Mouse (Mus musculus): ENCODE results near the gene Rab4b. TPM values are rescaled to one million over a fixed set of nuclear protein-coding genes. Genes with fewer than 3 reads are reported as not detected.

Rab4b gene
- total RNA-seq, 1 experiment from 2014 or later, result 39.5 TPM

DNA sequence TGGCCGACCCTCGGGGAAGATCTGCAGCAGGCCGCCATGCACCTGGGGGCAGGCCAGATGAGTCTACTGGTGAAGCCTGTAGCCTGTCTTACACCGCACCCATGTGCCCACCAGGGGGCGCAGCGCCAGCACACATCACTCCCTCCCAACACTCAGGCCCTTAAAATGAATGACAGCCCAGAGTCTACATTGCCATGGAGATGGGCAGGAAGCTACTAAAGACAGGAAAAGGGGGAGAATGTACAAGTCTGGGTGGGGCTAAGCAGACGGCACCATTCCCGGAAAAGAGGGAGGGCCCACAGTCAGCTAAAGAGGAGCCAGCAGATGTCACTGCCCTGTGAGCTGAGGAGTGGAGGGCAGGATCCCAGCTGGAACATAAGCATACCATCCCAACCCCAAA is 18.8 kb downstream of the Rab4b start:
- DNase-seq, result peak; percentile 94

DNA sequence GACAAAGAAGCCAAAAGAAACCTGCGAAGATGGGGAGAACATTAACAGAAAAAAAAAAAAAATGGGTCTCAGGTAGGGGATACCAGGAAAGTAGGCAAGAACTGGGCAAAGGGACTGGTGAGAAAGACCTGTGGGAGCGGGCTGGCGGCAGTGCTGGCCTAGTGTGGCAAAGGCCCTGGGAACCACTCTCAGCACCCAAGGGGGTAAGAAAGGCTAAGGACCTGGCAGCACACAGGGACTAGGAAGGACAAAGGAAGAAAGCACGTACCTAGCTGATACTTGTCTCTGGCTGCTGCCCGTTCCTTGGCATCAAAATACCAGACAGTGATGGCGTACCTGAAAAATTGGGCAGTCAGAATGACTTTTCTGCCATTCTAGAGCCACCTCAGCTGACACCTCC is 19.4 kb downstream of the Rab4b start:
- peak; percentile 52 for DNase-seq

DNA sequence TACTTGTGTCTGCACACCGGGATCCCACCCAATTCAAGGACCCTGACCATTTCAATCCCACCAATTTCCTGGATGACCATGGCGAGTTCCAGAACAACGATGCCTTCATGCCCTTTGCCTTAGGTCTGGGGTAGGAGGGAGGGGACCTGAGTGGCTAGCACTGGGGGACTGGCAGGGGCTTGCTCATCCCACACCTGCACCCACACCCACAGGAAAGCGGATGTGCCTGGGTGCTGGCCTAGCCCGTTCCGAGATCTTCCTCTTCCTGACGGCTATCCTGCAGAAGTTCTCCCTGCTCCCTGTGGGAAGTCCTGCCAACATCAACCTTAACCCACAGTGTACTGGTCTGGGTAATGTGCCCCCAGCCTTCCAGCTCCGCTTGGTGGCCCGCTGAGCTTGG is 20.5 kb downstream of the Rab4b start:
- DNase-seq, result no peak

DNA sequence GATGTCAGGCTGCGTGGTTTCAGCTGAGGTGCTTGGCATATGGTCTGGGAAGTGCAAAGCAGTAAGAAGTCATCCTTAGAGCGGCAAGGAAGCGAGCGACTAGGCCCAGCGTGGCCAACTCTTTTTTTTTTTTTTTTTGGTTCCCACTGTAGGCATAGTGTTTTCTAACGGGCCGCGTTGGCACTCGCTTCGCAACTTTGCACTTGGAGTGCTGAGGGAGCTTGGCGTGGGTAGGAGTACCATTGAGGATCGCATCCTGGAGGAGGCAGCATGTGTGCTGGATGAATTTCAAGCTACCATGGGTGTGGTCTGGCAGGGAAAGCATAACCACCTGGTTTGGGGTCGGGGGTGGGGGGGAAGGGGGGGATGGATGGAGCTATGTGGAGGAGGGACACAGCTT is 22.7 kb downstream of the Rab4b start:
- DNase-seq, result no peak

DNA sequence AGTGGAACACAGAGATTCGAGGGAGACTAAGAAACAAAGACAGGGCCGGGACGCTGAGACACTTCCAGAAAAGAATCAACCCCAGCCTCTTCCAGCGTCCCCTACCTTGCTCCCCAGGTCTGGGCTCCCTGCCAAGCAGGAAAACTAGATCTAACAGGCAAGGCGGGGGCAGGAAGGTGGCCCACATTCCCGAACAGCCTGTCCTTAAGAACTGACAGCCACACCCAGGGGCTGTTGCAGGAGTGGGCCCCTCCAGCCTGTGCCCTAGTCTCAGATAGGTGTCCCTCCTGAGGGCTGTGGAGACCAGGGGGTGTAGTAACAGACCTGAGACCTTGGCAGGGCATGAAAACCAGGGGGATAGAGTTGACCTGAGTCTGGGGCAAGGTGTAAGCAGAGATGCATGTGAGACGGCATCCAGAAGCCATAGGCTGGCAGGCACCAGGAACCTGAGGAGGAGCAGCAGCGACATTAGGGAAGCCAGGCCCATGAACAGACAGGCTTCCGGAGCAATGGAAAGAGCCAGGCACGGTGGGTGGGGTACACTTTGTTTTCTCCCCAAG is 25.4 kb downstream of the Rab4b start, which contains the start of gene Cyp2t4:
Gene Cyp2t4, plus strand, starts transcription at position 510 of the 560 bp plus-strand sequence.
- DNase-seq, result peak; percentile 38

DNA sequence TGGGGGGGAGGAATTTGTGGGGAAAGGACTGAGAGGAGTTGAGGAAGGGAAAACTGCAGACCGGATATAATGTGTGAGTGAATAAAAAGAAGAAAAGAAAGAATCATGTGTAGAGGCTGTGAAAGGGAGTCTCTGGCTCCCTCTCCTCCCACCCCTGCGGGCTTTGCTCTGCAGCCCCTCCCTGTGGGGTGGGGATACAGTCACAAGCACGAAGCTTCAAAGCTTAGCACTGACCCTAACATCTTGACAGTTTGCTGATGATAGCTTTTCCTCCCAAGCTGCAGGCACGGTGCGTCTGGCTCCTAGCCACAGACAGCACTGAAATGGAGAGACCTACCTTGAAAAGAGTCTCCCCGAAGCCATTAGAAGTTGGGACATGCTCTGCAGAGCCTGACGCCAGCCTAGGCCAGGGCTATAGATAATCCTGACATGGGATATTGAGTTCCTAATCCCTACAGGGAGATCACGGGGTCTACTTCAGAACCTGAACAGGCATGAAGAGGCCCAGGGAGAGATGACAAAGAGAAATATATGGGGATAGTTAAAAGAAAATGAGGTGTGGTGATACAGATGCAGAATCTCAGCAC is 42.2 kb downstream of the Rab4b start:
- no peak for DNase-seq

DNA sequence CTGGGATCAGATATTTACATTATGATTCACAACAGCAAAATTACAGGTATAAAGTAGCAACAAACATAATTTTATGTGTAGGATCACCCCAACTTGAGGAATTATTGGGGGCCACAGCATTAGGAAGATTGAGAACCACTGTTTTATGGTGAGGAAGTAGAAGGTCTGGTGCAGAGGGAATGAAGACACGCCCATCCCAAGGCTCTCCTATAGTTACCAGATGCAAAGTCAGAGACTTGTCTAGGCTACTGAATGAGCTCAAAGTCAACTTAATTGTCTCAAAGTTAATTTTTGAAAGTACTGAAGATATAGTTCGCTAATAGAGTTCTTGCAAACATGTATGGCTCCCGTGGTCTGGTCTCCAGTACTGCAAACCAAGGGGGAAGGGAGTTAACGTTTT is 44.9 kb downstream of the Rab4b start:
- no peak for DNase-seq

DNA sequence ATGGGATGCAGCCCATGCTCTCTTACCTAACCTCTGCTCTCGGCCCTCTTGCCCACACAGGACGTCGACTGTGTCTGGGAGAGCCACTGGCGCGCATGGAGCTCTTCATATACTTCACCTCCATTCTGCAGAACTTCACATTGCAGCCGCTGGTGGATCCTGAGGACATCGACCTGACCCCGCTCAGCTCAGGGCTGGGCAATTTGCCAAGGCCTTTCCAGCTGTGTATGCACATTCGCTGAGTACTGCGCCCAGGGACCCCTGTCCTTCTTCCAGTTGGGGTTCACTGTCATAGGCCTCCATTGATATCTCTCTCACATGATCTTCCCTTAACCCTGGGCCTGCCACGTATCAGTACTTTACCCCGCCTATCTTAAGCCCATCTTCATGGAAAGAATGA is 45.5 kb downstream of the Rab4b start:
- peak; percentile 57 for DNase-seq

DNA sequence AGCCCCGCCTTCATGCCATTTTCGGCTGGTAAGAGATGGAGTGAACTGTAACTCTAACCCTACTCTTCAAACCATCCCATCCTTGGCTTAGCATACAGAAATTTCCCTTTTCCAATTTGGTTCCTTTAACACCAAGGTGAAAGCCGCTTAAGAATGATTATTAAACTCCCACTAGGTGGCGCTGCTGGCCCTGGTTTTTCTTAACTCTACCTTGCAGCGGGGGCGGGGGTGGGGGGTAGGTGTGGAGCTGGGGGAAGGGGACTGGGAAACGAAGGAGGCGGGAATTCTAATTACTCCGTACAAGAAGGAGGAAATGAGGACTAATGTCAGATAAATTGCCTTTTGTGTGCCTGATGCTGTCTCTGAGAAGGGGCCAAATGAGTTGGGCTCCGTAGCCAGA is 46.1 kb downstream of the Rab4b start:
- DNase-seq, result peak; percentile 74

DNA sequence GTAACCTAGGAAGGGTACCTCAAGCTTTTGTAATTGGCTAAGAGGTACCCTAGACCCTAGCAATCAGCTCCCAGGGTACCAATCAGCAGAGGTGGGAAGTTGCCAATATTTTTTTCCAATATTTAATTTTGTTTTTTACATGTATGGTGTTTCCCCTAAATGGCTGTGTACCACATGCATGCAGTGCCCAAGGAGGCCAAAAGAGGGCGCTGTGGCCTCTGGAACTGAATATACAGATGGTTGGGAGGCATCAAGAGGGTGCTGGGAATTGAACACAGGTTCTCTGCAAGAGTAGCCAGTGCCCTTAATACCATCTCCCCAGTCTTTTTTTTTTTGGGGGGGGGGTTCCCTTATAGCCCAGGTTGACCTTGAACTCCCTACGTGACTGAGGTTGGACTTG is 47.3 kb downstream of the Rab4b start:
- no peak for DNase-seq

DNA sequence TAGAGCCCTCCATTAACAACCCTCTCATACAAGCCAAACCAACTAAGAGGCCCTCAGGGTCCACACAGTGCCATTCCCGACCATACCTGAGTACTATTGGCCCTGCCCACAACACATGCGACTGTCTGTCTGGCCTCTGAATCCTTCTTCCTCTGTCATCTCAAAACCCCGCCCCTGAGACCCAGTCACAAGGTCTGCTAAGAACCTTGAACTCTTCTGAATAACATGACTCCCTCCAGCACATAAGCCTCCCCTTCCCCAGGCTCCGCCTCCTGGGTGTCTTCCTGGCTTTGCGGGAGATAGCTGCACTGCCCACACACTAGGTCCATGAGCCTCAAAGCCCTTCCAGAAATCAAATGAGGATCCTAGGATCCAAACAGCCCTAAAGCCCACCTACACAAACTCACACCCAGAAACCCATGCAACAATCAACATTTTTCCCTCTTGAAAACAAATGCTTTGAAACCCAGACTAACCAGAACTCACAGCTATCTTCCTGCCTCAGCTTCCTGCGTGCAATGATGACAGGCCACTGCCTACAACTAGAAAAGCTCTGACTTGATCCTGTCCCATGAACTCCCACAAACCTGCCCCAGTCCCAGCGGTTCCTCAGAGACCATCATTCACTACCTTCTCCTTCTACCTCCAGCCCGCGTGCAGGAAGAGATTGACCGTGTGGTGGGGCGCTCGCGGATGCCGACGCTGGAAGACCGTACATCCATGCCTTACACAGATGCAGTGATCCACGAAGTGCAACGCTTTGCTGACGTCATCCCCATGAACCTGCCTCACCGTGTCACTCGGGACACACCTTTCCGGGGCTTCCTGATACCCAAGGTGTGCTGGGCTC is 48.0 kb downstream of the Rab4b start:
- peak; percentile 29 for DNase-seq

DNA sequence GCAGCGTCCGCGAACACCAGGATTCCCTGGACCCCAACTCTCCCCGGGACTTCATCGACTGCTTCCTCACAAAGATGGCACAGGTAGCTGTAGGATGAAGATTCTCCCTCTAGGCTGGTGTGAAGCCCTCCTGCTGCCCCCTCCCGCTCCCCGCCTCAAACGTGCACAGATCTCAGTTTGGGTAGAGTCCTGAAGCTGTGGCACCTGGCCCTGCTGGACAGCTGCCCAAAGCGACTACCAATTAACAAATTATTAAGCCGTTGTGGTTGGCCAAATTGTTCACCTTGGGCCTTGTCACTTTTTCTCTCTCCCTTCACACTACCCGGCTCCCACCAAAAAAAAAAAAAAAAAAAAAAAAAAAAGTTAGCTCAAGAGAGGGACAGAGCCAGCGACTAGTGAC is 48.9 kb downstream of the Rab4b start:
- no peak for DNase-seq

DNA sequence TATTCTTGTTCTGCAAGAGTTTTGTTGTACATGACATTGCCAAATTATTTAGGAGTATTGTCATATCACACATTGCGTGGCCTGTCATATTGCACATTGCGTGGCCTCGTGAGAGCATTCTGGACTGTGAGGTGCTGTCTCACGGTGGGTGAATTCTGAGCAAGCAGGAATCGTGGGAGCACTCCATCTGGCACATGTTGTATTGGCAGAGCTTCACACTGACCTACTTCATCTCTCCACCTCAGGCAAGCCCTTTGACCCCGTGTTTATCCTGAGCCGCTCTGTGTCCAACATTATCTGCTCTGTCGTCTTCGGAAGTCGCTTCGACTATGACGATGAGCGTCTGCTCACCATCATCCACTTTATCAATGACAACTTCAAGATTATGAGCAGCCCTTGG is 49.8 kb downstream of the Rab4b start:
- no peak for DNase-seq

DNA sequence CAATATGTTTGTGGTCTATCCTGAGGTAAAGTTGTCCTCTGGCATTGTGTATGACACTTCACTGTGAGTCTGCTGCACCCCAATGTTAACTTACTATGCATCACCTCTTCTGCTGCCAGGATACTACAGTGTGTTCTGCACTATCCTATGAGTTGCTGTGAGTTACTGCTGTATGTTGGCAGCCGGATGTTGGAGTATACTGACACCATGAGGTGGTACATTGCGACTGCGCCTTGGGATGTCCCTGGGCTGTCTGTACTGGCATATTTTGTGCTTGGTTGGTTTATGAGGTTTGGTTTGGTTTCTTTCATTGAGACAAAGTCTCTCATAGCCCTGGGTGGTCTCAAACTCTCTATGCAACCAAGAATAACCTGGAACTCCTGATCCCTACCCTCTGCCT is 50.5 kb downstream of the Rab4b start:
- peak; percentile 71 for DNase-seq

DNA sequence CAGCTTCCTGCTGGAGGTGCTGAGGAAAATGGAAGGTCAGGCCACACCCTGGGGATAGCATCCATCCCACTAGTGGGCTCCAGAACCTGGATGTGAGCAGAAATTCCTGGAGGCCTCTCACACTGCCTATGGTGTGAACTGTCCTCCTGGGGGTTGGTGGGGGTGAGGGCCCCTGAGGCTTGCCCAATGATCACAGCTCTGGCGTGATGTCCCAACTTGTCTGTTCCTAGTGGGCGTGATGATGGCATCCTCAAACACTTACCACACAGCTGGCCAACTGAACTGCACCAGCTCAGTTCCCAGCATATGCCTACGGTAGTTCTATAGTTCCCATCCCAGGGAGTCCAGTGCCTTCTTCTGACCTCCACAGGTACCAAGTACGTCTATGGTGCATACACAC is 53.7 kb downstream of the Rab4b start:
- no peak for DNase-seq

DNA sequence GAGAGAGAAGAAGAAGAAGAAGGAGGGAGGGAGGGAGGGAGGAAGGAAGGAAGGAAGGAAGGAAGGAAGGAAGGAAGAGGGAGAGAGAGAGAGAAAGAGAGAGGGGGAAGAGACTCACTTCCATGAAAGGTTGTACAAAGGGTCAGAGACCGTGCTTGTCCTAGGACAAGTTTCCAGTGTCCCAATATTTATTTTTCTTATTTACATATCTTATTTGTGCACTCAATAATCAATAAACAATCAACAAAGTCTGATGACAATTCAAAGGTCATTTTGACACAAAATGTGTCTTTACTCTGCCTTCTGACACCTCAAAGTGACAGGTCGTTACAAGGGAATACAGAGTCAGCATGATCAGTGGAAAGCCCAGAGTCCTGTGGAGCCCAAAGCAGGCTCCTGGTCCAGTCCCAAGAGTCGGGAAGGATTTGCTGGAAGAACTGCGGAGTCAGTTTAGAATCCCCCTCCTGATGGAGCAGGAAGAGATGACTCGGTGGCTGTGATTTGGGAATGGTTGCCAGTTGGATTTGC is 54.3 kb downstream of the Rab4b start:
- DNase-seq, result no peak

DNA sequence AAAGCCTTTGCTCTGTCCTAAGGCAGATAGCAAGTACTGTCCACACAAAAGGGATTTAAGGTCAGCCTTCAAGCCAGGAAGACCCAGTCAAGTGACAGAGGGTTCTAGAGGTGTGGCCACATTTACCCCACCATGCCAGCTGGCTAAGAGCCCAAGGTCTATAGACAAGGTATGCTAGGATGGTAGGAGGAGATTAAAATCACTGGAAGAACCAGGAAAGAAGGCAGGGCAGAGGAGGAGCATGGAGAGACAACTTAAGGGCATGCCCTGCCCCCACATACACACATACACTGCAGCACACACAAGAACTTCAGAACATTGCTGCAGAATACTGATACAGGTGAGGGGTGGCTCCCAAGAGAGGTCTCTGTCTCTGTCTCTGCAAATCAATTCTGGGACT is 59.0 kb downstream of the Rab4b start, which contains the start of gene Cyp2f2:
Gene Cyp2f2, plus strand, starts transcription at position 234 of the 400 bp plus-strand sequence.
- peak; percentile 84 for DNase-seq

Small RNA genes within 50 kb of the gene (microRNA-seq; reads per million reads assigned to microRNA genes)
- gene Mir1191 (0 to 0.38 reads per million in 2 experiments), gene Mir3101 (0 reads per million in 2 experiments)

Other genes starting within 250 kb of the Rab4b start
- gene Cyp2a22, start 239.5 kb downstream of the Rab4b start, total RNA-seq (2021), result 0.75 and 21.6 TPM in 2 replicates
- 5.2 and 72.8 TPM in 2 replicates for gene Cyp2a12, start 149.8 kb downstream of the Rab4b start, total RNA-seq (2021)
- gene Cyp2f2, start 59.0 kb downstream of the Rab4b start, total RNA-seq (2021), result 733 and 877 TPM in 2 replicates
- not detected in 2 replicates for gene Cyp2t4, start 25.2 kb downstream of the Rab4b start, total RNA-seq (2021)
- 83.9 and 92.9 TPM in 2 replicates for gene Egln2, start 12.1 kb downstream of the Rab4b start, total RNA-seq (2021)
- gene Gm21983, start 2.2 kb upstream of the Rab4b start, total RNA-seq (2021), result not detected in 2 replicates
- 0.89 TPM in 1 of 2 replicates, not detected in the other for gene Mia, start 2.3 kb upstream of the Rab4b start, total RNA-seq (2021)
- gene BC024978, start 16.9 kb upstream of the Rab4b start, total RNA-seq (2021), result 22.9 and 23.0 TPM in 2 replicates
- gene Snrpa, start 17.4 kb upstream of the Rab4b start, total RNA-seq (2021), result 88.3 and 90.9 TPM in 2 replicates
- 8.6 and 9.6 TPM in 2 replicates for gene Itpkc, start 49.8 kb upstream of the Rab4b start, total RNA-seq (2021)
- gene Coq8b, start 54.1 kb upstream of the Rab4b start, total RNA-seq (2021), result 44.2 and 44.8 TPM in 2 replicates
- 8.7 and 11.9 TPM in 2 replicates for gene Numbl, start 79.5 kb upstream of the Rab4b start, total RNA-seq (2021)
- gene Ltbp4, start 158.8 kb upstream of the Rab4b start, total RNA-seq (2021), result 122 and 126 TPM in 2 replicates
- 16.1 and 26.1 TPM in 2 replicates for gene Shkbp1, start 177.1 kb upstream of the Rab4b start, total RNA-seq (2021)
- gene Gm20479, start 178.5 kb upstream of the Rab4b start, total RNA-seq (2021), result 1.8 TPM in 2 replicates